Mouse (Mus musculus) cerebellum, adult 2 months (tissue): ENCODE measurements at regions not wholly inside any gene's neighbourhood (a gene's known extent, or its start where the extent isn't known, plus 50 kb on each side); places are given as distances from the start of the nearest gene placed in this dataset.

Experiments
- DNase-seq, 2 experiments: peaks; one replicate each; pipeline ENCODE4 v3.0.0; 2021
- H3K27ac ChIP-seq: fragments of 200-500 bp; 2 replicates; pipeline ENCODE4 v1.5.1; 2012; ENCODE audit warnings: low read length, control low read depth, inconsistent platforms; ENCODE audit not compliant: insufficient read depth
- H3K27me3 ChIP-seq: fragments of 200-500 bp; 2 replicates; pipeline ENCODE4 v1.6.1; 2012; ENCODE audit warnings: inconsistent platforms, mild to moderate bottlenecking, low read length, moderate library complexity; ENCODE audit not compliant: control insufficient read depth, insufficient read depth
- H3K4me1 ChIP-seq: fragments of 200-500 bp; 2 replicates; pipeline ENCODE4 v1.6.1; 2011; ENCODE audit warnings: low read length; ENCODE audit not compliant: control insufficient read depth, insufficient read depth
- H3K4me3 ChIP-seq: fragments of 200-500 bp; replicated peaks from 2 replicates; pipeline ENCODE3; 2011; ENCODE audit warnings: mild to moderate bottlenecking, low read depth, low read length, control low read depth; ENCODE audit not compliant: insufficient read depth
- CTCF ChIP-seq: fragments of 200-500 bp; IDR thresholded peaks from 2 replicates; pipeline ENCODE4 v1.5.1; 2011; ENCODE audit warnings: low read depth, mild to moderate bottlenecking, control low read depth, low read length, moderate library complexity, borderline replicate concordance; ENCODE audit not compliant: insufficient read depth
- POLR2A ChIP-seq: fragments of 200-500 bp; IDR thresholded peaks from 2 replicates; pipeline ENCODE4 v1.6.1; 2011; ENCODE audit warnings: low read length, control low read depth, borderline replicate concordance; ENCODE audit not compliant: insufficient read depth
- WGBS: fragments of 180-500 bp; shearing (Covaris S2); methylation state at CpG from one replicate; pipeline ENCODE4 v1.1.7; 2018; 5-methylcytosine and 5-hydroxymethylcytosine counted together

DNA sequence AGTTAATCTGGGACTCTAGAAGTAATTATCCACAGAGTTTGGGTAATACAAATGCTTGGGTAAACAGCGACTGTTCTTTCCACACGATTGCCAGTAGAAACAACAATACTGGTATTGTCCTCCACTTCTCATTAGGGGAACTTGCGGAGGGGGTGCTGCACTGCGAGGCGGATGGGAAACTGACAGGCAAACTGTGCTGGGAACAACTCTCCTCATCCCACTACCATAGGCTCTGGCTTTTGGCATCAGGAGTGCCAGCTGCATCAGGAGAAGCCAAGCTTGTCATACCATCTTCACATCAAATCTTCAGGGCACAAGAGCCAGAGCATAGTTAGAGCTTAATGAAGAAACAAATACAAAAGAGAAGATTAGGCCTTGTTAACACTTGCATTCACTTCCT is 349.2 kb upstream of the Tmem161b start:
- Histone ChIP-seq H3K27me3 (no peaks in the 10 kb centered on the region), H3K4me3 (peak overlapping the region; percentile 8), H3K27ac (peak overlapping the region; percentile 63; the same call in 1 of the 2 replicates), H3K4me1 (peaks cover 4% of the 10 kb centered on the region; the same call in 1 of the 2 replicates)
- 26% methylated on average over 5 of the region's 5 CpGs for WGBS
- TF ChIP-seq POLR2A, result no peak
- no peak for TF ChIP-seq CTCF
- peak; percentile 40 to 45 for DNase-seq

DNA sequence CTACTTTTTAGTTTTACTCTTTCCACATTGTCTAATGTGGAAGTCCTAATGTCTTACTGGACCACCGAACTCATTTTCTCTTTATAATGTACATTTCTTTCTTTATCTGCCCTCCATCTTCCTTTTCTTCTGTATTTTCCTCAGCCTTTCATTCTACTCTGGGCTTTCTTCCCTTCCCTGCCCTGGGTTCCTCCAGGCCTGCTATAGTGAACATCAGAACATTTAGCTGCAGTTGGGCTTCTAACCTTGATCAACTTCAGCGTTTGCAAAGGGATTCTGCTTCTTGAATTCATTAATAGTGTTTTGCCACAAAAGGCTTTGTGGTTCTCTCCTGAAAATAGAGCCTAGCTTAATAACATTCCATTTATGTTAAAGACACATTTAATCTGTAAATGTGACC is 342.5 kb upstream of the Tmem161b start:
- TF ChIP-seq POLR2A, result no peak

DNA sequence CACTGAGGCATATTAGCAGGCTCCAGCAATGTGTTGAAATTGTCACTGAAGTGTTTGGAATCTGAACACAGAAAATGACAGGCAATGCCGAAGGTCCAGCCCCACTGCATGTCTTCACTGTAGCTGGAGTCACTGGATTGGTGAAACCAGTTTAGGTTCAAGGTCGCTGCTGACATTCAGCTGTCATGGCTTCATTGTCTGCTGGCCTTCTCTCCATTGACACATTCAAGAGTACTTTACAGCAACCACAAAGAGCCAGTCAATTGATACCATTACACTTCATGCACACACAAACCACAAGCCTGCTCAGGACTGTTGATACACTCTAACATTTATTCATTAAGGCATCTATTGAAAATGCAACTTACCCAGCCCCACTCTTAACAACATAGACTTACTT is 341.8 kb upstream of the Tmem161b start:
- DNase-seq, result peak in 1 of 2 experiments; percentile 19
- no peaks in the 10 kb centered on the region for H3K4me1 ChIP-seq
- WGBS, result 40% methylated on average over 2 of the region's 2 CpGs
- H3K4me3 ChIP-seq, result no peak overlapping the region
- TF ChIP-seq CTCF, result no peak
- no peak for TF ChIP-seq POLR2A
- H3K27ac ChIP-seq, result no peak overlapping the region
- no peaks in the 10 kb centered on the region for H3K27me3 ChIP-seq

More for the DNA sequence above, 342.5 kb upstream of the Tmem161b start:
- no peak for DNase-seq
- Histone ChIP-seq H3K27me3 (no peaks in the 10 kb centered on the region), H3K4me1 (no peaks in the 10 kb centered on the region), H3K27ac (no peak overlapping the region), H3K4me3 (no peak overlapping the region)
- WGBS, result 44% methylated on average over 2 of the region's 2 CpGs

DNA sequence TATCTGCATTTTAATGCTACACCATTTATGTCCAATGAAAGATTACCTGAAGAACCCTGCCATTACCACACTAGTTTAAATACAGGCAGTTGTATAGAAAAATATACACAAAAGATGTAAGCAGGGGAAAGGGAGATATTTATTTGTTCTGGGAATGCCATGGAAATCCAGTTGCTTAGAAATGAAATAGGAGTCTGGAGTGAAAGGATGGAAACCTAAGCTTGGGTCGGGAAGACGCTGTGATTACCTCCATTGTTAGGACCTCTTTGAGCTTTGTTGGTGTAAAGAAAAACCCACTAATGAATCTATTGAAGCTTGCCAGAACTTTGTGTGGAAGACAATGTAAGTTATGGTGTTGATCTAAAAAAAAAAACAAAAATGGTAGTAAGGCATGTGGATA is 341.3 kb upstream of the Tmem161b start:
- WGBS, result 95% methylated on average over 2 of the region's 2 CpGs
- no peaks in the 10 kb centered on the region for H3K4me1 ChIP-seq
- no peaks in the 10 kb centered on the region for H3K27me3 ChIP-seq
- H3K4me3 ChIP-seq, result no peak overlapping the region
- no peak overlapping the region for H3K27ac ChIP-seq
- DNase-seq, result no peak
- TF ChIP-seq POLR2A, result no peak
- no peak for TF ChIP-seq CTCF

DNA sequence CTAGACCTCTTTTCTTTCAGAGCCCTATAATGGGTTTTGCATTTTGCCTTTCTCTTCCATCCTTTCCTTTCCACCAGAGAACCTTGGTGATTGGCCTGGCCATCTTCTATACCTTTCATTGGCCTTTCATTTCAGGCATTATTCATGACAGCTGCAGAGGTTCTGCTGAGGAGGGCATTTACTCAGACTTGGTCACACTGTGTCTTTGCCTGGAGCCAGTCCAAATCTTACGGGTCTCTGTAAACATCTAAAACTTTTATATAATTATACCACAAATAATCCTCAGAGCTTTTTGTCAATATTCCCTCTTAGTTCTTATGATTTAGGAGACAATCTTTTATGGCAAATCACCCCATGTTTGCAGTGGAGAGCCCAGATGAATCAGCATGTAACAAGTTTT is 339.3 kb upstream of the Tmem161b start:
- DNase-seq, result no peak
- H3K4me1 ChIP-seq, result no peaks in the 10 kb centered on the region
- TF ChIP-seq POLR2A (no peak), CTCF (no peak)
- H3K27me3 ChIP-seq, result no peaks in the 10 kb centered on the region
- H3K4me3 ChIP-seq, result no peak overlapping the region
- no peak overlapping the region for H3K27ac ChIP-seq
- WGBS, result 30% methylated on average over 1 of the region's 1 CpGs

DNA sequence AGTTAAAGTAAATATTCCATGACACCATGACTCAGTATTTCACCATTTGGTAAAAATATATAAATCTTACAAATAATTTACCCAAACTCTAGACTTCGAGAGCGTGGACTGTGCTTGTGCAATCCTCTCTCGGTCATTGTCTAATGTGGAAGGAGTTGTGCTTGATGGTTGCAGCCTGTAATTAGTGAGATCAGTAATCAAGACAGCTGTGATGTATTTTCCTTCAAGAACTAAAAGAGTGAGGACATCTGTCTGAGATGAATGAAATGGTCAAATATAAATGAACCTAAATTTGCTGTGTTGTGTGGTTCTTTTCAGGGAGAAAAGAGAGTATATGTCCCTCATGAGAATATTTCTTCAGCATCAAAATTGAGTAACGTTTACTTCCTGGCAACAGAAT is 338.3 kb upstream of the Tmem161b start:
- Histone ChIP-seq H3K4me3 (no peak overlapping the region), H3K27ac (no peak overlapping the region), H3K4me1 (no peaks in the 10 kb centered on the region), H3K27me3 (no peaks in the 10 kb centered on the region)
- no peak for DNase-seq
- 85% methylated on average over 4 of the region's 4 CpGs for WGBS
- TF ChIP-seq CTCF, result no peak
- TF ChIP-seq POLR2A, result no peak

DNA sequence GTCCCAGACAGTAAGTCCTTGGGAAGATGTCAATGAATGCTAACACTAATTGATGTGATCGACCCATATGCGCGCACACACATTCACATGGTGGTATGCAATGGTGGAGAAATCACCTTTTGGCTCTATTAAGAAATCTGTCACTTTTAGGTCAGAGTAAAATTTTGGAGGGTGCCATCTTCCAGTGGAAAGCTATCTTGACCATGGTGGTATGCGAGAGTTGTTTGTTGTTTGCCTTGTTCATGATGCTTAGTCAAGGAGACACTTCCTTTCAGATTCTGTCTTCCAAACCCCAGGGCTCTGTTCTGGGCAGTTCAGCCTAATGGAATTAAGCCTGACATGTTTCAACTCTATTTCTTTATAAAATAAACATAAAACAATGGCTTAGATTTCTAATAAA is 337.9 kb upstream of the Tmem161b start:
- H3K4me1 ChIP-seq, result no peaks in the 10 kb centered on the region
- no peak for DNase-seq
- TF ChIP-seq CTCF (no peak), POLR2A (no peak)
- WGBS, result 86% methylated on average over 4 of the region's 4 CpGs
- no peaks in the 10 kb centered on the region for H3K27me3 ChIP-seq
- H3K4me3 ChIP-seq, result no peak overlapping the region
- H3K27ac ChIP-seq, result no peak overlapping the region

DNA sequence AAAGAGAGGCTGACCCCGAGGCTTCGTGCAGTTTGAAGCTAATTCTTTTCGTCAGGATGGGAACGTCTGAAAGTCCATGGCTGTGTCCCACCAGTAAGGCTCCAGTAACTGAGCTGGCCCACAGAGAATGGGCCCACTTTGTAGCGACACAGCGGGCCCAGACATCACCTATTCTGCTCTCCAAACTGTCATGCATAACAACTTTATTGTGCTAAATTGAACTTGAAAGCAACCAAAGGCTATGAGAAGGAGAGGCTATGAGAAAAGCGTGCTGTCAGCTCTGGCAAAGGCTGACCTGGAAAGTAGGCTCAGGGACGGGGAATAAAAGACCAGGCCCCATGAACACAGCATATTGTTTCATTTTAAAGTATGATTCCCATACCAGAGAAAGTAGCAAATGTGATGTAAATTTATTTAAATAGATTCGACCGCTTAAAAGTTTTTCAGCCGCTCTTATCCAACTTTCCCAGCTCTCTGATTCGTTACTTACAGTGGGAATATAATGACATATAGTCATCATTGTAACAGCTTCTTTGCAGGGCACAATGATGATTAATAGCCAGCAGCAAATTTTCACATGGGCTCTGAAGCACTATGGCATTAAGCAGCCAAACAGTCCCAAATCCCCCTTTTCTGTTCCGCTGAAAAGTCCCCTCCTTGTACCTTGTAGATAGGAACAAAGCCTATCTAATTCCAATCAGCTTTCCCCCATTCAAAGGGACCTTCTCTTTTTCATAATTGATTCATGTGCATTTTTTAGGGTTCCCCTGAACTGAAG is 337.1 kb upstream of the Tmem161b start:
- H3K27ac ChIP-seq, result no peak overlapping the region
- WGBS, result 60% methylated on average over 13 of the region's 13 CpGs
- H3K4me3 ChIP-seq, result no peak overlapping the region
- no peaks in the 10 kb centered on the region for H3K27me3 ChIP-seq
- TF ChIP-seq POLR2A (no peak), CTCF (no peak)
- DNase-seq, result no peak
- no peaks in the 10 kb centered on the region for H3K4me1 ChIP-seq
